Mouse (Mus musculus) megakaryocyte, embryonic 14.5 days (primary cell): ENCODE measurements at regions not wholly inside any gene's neighbourhood (a gene's known extent, or its start where the extent isn't known, plus 50 kb on each side); places are given as distances from the start of the nearest gene placed in this dataset.

ENCODE experiments used
- FLI1 ChIP-seq: IDR thresholded peaks from 2 replicates; pipeline ENCODE4 v1.6.1; 2012; ENCODE audit warnings: low read length, inconsistent platforms, mixed read lengths
- GATA1 ChIP-seq: IDR thresholded peaks from 3 replicates; pipeline ENCODE4 v1.6.1; 2012; ENCODE audit warnings: mixed read lengths, low read length, inconsistent platforms, borderline replicate concordance

GRCm38 (mm10) chr10:46356775-46357174, 779.1 kb downstream of the Hace1 start:
- TF ChIP-seq GATA1 (no peak), FLI1 (no peak)
